Comparison of ENCODE assay signal across 9 mouse cellular contexts in genomic region chr15:89547824-89548601, GRCm38 (mm10). TPM values are rescaled to one million over a fixed set of nuclear protein-coding genes. Genes with fewer than 3 reads are reported as not detected.
DNase-seq lines count a peak whose midpoint lies in the region; ATAC-seq lines count a peak whose summit lies in the region.
"Had no signal": no experiment of that assay in that cellular context is flagged by ENCODE, and none has a peak within 500 bp of the region (broad histone marks: within the 10 kb centered on the region; RNA-seq: fewer than 3 reads in every experiment).

No protein-coding gene starts in this region.

- no peak overlapping the region for H3K27ac ChIP-seq in embryonic facial prominence, embryonic 15.5 days (replicated peaks)
- H3K27ac ChIP-seq in limb, embryonic 11.5 days (replicated peaks; ENCODE audit: low read depth, low read length): no peak overlapping the region

- H3K27me3 ChIP-seq in embryonic facial prominence, embryonic 15.5 days: peaks cover 19% of the 10 kb centered on the region
- H3K27me3 ChIP-seq in limb, embryonic 11.5 days (ENCODE audit: control insufficient read depth, insufficient read depth, low read length): peaks cover 10% of the 10 kb centered on the region

- peak overlapping the region; percentile 47 for H3K4me2 ChIP-seq in embryonic facial prominence, embryonic 15.5 days (replicated peaks)
- peak overlapping the region; percentile 79 for H3K4me2 ChIP-seq in limb, embryonic 11.5 days (ENCODE audit: low read depth, severe bottlenecking)

- H3K36me3 ChIP-seq in embryonic facial prominence, embryonic 15.5 days: peaks cover 18% of the 10 kb centered on the region
- no peaks in the 10 kb centered on the region for H3K36me3 ChIP-seq in limb, embryonic 11.5 days (ENCODE audit: control insufficient read depth, insufficient read depth, low read length)

- intact Hi-C loops in gastrocnemius, postnatal 14 days (cut with DNase I; ENCODE audit: low total_unique reads): no loop called here

- H3K9me3 ChIP-seq in embryonic facial prominence, embryonic 15.5 days (replicated peaks): no peaks in the 10 kb centered on the region
- H3K9me3 ChIP-seq in limb, embryonic 11.5 days (ENCODE audit: control insufficient read depth, low read length): no peaks in the 10 kb centered on the region

- ATAC-seq in embryonic facial prominence, embryonic 15.5 days (ENCODE audit: insufficient number of reproducible peaks, low FRiP score, low TSS enrichment, low read depth): peak; percentile 27; the same call in 1 of the 2 replicates
- ATAC-seq in limb, embryonic 11.5 days (ENCODE audit: insufficient number of reproducible peaks, low FRiP score, low TSS enrichment, low read depth): peak; percentile 70

- H3K4me1 ChIP-seq in embryonic facial prominence, embryonic 15.5 days: peaks cover 19% of the 10 kb centered on the region
- H3K4me1 ChIP-seq in limb, embryonic 11.5 days (ENCODE audit: control insufficient read depth, insufficient read depth, low read length): peaks cover 8% of the 10 kb centered on the region

- H3K4me3 ChIP-seq in embryonic facial prominence, embryonic 15.5 days (replicated peaks): peak overlapping the region; percentile 31
- peak overlapping the region; percentile 32 for H3K4me3 ChIP-seq in limb, embryonic 11.5 days (ENCODE audit: low read depth, low read length)

- peak; percentile 22 for DNase-seq in gastrocnemius, postnatal 10 days
- DNase-seq in gastrocnemius, postnatal 14 days: no peak
- DNase-seq in ES-CJ7 (ENCODE audit: low read depth, low spot score): peak; percentile 85
- DNase-seq in limb, embryonic 11.5 days (ENCODE audit: low spot score): peak; percentile 75
- peak; percentile 74 for DNase-seq in retina, embryonic 14.5 days (ENCODE audit: low spot score)
- no peak for DNase-seq in thymus, postnatal 4 days
- no peak for DNase-seq in gastrocnemius, adult 18-20 months (ENCODE audit: low spot score)

- peak overlapping the region; percentile 9; the same call in 1 of the 2 replicates for H3K9ac ChIP-seq in embryonic facial prominence, embryonic 15.5 days
- peak overlapping the region; percentile 65 for H3K9ac ChIP-seq in limb, embryonic 11.5 days (ENCODE audit: low read length)

- 25% methylated on average over 50 of the region's 58 CpGs for WGBS in embryonic facial prominence, embryonic 15.5 days
- WGBS in limb, embryonic 11.5 days: 11% methylated on average over 58 of the region's 58 CpGs

RNA-seq across cellular contexts. Expression of gene Acr, which starts 20.1 kb away (rescaled TPM):
- under 1 TPM; 0.54 TPM for total RNA-seq in gastrocnemius, postnatal 10 days (2021)
- total RNA-seq in gastrocnemius, postnatal 14 days (2021): under 1 TPM; 0.14 to 0.16 TPM
- polyA plus RNA-seq in embryonic facial prominence, embryonic 15.5 days (2015; fragmentation: Nextera tagmentation; extraction: Ambion mirVana): 0.13 and 0.24 TPM in 2 replicates
- polyA plus RNA-seq in limb, embryonic 11.5 days (2014; fragmentation: Nextera tagmentation; extraction: Ambion mirVana): 0.17 TPM in 1 of 2 replicates, not detected in the other
- total RNA-seq in gastrocnemius, adult 18-20 months (2021): not detected
- polyA plus RNA-seq: C2C12 had no signal

RNA-seq across cellular contexts. Expression of gene Rabl2, which starts 43.7 kb away (rescaled TPM):
- 1 to 10 TPM; 3.8 to 6.2 TPM for total RNA-seq in gastrocnemius, postnatal 10 days (2021)
- 1 to 10 TPM; 3.7 to 4.3 TPM for total RNA-seq in gastrocnemius, postnatal 14 days (2021)
- polyA plus RNA-seq in embryonic facial prominence, embryonic 15.5 days (2015; fragmentation: Nextera tagmentation; extraction: Ambion mirVana): 46.2 and 57.3 TPM in 2 replicates
- polyA plus RNA-seq in limb, embryonic 11.5 days (2014; fragmentation: Nextera tagmentation; extraction: Ambion mirVana): 66.9 and 70.3 TPM in 2 replicates
- 1 to 10 TPM; 2.1 to 2.4 TPM for total RNA-seq in gastrocnemius, adult 18-20 months (2021)

RNA-seq across cellular contexts. Expression of gene Shank3, which starts 48.6 kb away (rescaled TPM):
- 10 to 100 TPM; 24.8 to 36.1 TPM for total RNA-seq in gastrocnemius, postnatal 10 days (2021)
- total RNA-seq in gastrocnemius, postnatal 14 days (2021): 10 to 100 TPM; 15.2 to 25.8 TPM
- polyA plus RNA-seq in embryonic facial prominence, embryonic 15.5 days (2015; fragmentation: Nextera tagmentation; extraction: Ambion mirVana): 2.3 and 3.0 TPM in 2 replicates
- polyA plus RNA-seq in limb, embryonic 11.5 days (2014; fragmentation: Nextera tagmentation; extraction: Ambion mirVana): 1.9 and 2.5 TPM in 2 replicates
- 10 to 100 TPM in 1 of 2 experiments, 1 to 10 TPM in 1; 8.9 to 12.6 TPM for total RNA-seq in gastrocnemius, adult 18-20 months (2021)

Comparison
In these comparisons a context has a peak if more than half of its experiments do, and no peak if none do; other contexts are left out.
1. DNase-seq: peak in gastrocnemius, postnatal 10 days (single experiment), ES-CJ7 (single experiment), limb, embryonic 11.5 days (single experiment) and retina, embryonic 14.5 days (single experiment); none in gastrocnemius, postnatal 14 days (single experiment), thymus, postnatal 4 days (single experiment) and gastrocnemius, adult 18-20 months (single experiment).